Mouse (Mus musculus) olfactory bulb, adult 2 months (tissue): Measurements from ENCODE around the gene Trim25. TPM values are rescaled to one million over a fixed set of nuclear protein-coding genes. Genes with fewer than 3 reads are reported as not detected.
A peak's percentile ranks its signal among the peaks of the same experiment; 100 is the strongest.

Experiments used
- H3K27ac ChIP-seq: fragments of 200-500 bp; 2 replicates; pipeline ENCODE4 v1.5.1; 2012; ENCODE audit warnings: low read depth, low read length; ENCODE audit not compliant: insufficient read depth
- H3K4me1 ChIP-seq: fragments of 200-500 bp; 2 replicates; pipeline ENCODE4 v1.6.1; 2012; ENCODE audit warnings: low read length; ENCODE audit not compliant: control insufficient read depth, insufficient read depth
- H3K4me3 ChIP-seq: fragments of 200-500 bp; 2 replicates; pipeline ENCODE4 v1.5.1; 2012; ENCODE audit warnings: mild to moderate bottlenecking, low read depth, low read length, moderate library complexity; ENCODE audit not compliant: insufficient read depth
- CTCF ChIP-seq: fragments of 200-500 bp; IDR thresholded peaks from 2 replicates; pipeline ENCODE4 v1.5.1; 2012; ENCODE audit warnings: low read depth, mild to moderate bottlenecking, low read length, moderate library complexity; ENCODE audit not compliant: insufficient read depth
- POLR2A ChIP-seq: fragments of 200-500 bp; IDR thresholded peaks from 2 replicates; pipeline ENCODE4 v1.6.1; 2012; ENCODE audit warnings: mild to moderate bottlenecking, low read depth, low read length, moderate library complexity; ENCODE audit not compliant: insufficient read depth
- WGBS: fragments of 180-500 bp; shearing (Covaris S2); methylation state at CpG from one replicate; pipeline ENCODE4 v1.1.7; 2018; 5-methylcytosine and 5-hydroxymethylcytosine counted together
- polyA plus RNA-seq: library from polyadenylated mRNA; stranded (reverse); fragments of >200 nt; gene quantifications from 2 replicates; pipeline ENCODE4 v1.2.4, GENCODE M21; 2012; ENCODE audit warnings: low replicate concordance; ENCODE audit not compliant: missing spikeins, insufficient read depth, insufficient read length

The Trim25 gene
- polyA plus RNA-seq, 1 experiment, result not detected

DNA sequence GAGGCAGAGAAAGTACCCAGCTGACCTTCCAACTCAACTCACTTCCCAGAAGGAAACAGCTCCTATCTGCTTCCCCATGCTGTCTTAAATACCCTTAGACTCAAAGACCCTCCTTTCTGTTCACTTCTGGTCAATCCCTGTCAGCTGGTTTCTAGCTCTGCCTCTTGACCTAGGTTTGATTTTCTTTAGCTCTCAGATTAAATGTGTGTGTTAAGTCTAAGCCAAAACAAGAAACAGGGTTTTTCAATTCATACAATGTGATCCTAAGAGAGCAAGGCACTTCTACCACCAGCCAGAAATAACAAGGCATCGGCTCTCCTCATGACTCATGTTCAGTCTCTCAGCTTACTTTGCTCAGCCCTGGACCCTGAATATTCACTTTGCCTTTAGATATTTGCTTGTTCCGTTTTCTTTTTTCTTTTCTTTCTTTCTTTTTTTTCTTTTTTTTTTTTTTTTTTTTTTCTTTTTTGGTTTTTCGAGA, 32.3 kb upstream of the Trim25 start, which contains the start of gene Elobl:
Gene Elobl, minus strand, starts transcription at position 51 of the 481 bp plus-strand sequence.
- no peak for TF ChIP-seq CTCF
- TF ChIP-seq POLR2A, result no peak
- H3K4me3 ChIP-seq, result no peak within 1 kb of the TSS
- WGBS, result 59% methylated on average over 3 of the region's 3 CpGs
- H3K4me1 ChIP-seq, result no peaks in the 10 kb centered on the region
- H3K27ac ChIP-seq, result no peak within 1 kb of the TSS

- TF ChIP-seq POLR2A (no peak), CTCF (no peak)
- Histone ChIP-seq H3K27ac (no peak within 1 kb of the TSS), H3K4me1 (0 out of 2 replicates have a peak, but pooled peaks cover 5% of the 10 kb centered on the region), H3K4me3 (no peak within 1 kb of the TSS)
- WGBS, result 48% methylated on average over 2 of the region's 2 CpGs
Measured at GRCm38 (mm10) chr11:88970202-88970732, 28.9 kb upstream of the Trim25 start, which contains the start of gene Coil. Gene Coil (plus strand): TSS chr11:88970252.

DNA sequence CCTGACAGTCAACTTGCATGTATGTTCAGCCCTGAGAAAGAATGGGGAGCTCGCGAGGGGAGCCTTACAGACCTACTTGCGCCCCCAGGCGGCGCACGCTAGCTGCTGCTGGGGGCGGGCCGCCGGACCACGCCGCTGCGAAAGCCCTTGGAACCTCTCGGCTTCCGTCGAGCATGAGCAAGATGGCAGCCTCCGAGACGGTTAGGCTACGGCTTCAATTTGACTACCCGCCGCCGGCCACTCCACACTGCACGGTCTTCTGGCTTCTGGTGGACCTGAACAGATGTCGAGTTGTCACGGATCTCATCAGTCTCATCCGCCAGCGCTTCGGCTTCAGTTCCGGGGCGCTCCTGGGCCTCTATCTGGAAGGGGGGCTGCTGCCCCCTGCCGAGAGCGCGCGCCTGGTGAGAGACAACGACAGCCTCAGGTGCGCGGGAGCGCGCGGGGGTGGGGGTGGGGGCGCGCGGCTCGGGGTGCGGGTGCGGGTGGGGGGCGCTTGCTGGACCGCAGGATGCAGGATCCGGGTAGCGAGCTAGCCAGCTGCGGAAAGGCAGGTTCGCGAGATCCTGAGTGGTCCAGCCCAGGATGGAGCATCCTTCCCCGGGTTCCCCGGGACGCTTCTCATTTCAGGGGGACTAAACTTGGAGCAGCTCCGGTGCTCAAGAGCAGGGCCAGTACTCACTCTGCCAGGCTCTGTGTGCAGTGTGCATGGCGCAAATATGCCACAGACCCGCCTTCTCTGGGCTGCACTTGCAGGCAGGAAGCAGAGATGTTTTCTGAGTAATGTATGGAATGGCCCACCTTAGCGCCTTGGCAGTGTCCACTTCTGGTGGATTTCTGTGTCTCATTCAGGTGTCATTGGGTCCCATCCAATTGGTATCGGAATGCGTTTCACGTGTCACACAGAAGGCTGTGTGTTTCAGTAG, 25.1 kb upstream of the Trim25 start:
- Histone ChIP-seq H3K4me3 (peak overlapping the region; percentile 91), H3K27ac (peak overlapping the region; percentile 84), H3K4me1 (peaks cover 8% of the 10 kb centered on the region; the same call in 1 of the 2 replicates)
- peak; percentile 54; the same call in 1 of the 2 replicates for TF ChIP-seq POLR2A
- peak; percentile 91 for TF ChIP-seq CTCF
- WGBS, result under 1% methylated on average over 62 of the region's 62 CpGs

DNA sequence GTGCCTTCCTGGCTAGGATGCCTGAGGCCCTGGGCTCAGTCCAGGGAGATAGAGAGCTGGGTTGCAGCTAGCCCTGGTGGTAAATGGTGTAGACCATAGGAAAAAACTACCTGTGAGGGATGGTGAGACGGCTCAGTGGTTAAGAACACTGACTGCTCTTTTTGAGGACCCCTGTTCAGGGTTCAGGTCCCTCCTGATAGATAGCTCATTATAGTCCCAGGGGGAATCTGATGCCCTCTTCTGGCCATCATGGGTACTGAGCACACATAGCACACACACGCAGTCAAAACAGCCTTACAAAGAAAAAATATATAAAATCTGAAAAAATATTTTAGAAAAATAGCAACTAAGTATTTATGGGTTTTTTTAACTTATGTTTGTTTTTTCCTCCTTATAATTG, 22.9 kb upstream of the Trim25 start:
- WGBS, result 96% methylated on average over 2 of the region's 2 CpGs
- Histone ChIP-seq H3K27ac (no peak overlapping the region), H3K4me3 (no peak overlapping the region), H3K4me1 (peaks cover 8% of the 10 kb centered on the region; the same call in 1 of the 2 replicates)
- TF ChIP-seq CTCF (no peak), POLR2A (no peak)

GRCm38 (mm10) chr11:88977188-88977587, 22.0 kb upstream of the Trim25 start:
- Histone ChIP-seq H3K4me3 (no peak overlapping the region), H3K27ac (no peak overlapping the region), H3K4me1 (peaks cover 8% of the 10 kb centered on the region; the same call in 1 of the 2 replicates)
- TF ChIP-seq POLR2A (no peak), CTCF (no peak)
- WGBS, result 96% methylated on average over 5 of the region's 5 CpGs

DNA sequence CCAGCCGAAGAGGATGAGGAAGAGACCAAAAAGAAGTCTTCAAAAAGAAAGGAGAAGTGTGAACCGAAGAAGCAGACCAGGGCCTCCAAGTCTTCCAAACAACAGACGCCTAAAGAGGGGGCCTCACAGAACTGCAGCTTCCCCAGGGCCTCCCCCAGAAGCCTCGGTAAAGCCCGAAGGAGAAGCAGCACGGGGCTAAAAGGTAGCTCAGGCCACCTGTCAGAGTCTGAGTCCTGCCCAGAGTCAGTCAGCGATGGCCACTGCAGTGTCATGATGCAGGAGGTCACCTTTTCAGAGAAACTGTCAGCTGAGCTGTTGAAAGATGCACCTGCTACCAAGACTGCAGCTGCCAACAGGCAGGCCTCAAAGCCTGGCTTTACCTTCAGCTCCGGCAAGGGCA, 17.8 kb upstream of the Trim25 start:
- WGBS, result 86% methylated on average over 8 of the region's 8 CpGs
- H3K27ac ChIP-seq, result no peak overlapping the region
- no peaks in the 10 kb centered on the region for H3K4me1 ChIP-seq
- H3K4me3 ChIP-seq, result no peak overlapping the region
- TF ChIP-seq POLR2A, result no peak
- TF ChIP-seq CTCF, result no peak

DNA sequence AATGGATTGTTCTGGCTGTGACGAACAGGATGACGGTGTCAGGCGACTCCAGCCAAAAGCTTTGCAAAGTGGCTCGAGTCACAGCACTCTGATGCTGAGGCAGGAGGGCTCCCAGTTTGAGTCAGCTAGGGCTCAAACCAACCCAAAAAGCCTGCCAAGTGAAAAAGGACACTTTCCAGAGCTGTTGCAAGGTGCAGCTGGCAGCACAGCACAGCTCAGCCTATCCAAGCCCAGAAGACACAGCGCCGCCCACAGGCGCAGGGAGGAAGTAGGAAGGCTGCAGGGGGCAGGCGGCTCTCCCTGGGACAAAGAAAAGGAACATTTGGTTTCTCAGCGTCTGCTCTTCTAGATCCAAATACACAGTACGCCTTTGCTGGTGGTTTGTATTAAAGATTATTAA, 12.6 kb upstream of the Trim25 start:
- Histone ChIP-seq H3K27ac (no peak overlapping the region), H3K4me3 (no peak overlapping the region), H3K4me1 (no peaks in the 10 kb centered on the region)
- no peak for TF ChIP-seq POLR2A
- WGBS, result 85% methylated on average over 10 of the region's 10 CpGs

DNA sequence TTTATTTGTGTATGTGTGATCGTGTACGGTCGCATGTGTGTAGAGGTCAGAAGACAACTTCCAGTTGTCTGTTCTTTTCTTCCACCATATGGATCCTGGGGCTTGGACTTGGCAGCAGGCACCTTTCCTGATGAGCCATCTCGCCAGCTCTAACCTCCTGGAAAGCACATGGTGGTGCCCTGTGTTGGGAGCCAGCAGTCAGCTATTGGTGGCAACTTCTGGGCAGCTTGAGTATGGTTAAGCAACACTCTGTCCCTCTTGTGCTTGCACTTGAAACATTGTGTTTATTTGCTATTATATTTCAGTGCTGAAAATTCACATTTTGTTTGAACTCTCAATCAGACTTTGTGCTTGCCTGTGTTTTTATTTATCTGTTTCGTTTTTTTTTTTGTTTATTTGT, 10.2 kb upstream of the Trim25 start:
- WGBS, result 83% methylated on average over 5 of the region's 5 CpGs
- Histone ChIP-seq H3K27ac (no peak overlapping the region), H3K4me1 (no peaks in the 10 kb centered on the region), H3K4me3 (no peak overlapping the region)
- TF ChIP-seq CTCF (no peak), POLR2A (no peak)

GRCm38 (mm10) chr11:88989530-88989929, 9.6 kb upstream of the Trim25 start:
- TF ChIP-seq POLR2A, result no peak
- TF ChIP-seq CTCF, result no peak
- no peaks in the 10 kb centered on the region for H3K4me1 ChIP-seq
- no peak overlapping the region for H3K27ac ChIP-seq
- H3K4me3 ChIP-seq, result no peak overlapping the region
- 82% methylated on average over 5 of the region's 5 CpGs for whole genome bisulfite sequencing
